Mouse (Mus musculus) forebrain, embryonic 16.5 days (tissue): ENCODE results near the gene Med12. TPM values are rescaled to one million over a fixed set of nuclear protein-coding genes. Genes with fewer than 3 reads are reported as not detected.

Source experiments
- ATAC-seq: fragments of 200-750 bp; cut with Nextera tagmentation; 2 replicates; pipeline ENCODE4 v1.8.0; 2017; ENCODE audit warnings: mild to moderate bottlenecking, moderate library complexity
- H3K27ac ChIP-seq: fragments of 300-500 bp; sonication (generic); 2 replicates; pipeline ENCODE4 v1.5.1; 2014; ENCODE audit warnings: low read length, control low read depth
- H3K27me3 ChIP-seq: fragments of 300-500 bp; sonication (generic); replicated peaks from 2 replicates; pipeline ENCODE4 v1.6.1; 2014; ENCODE audit warnings: low read length; ENCODE audit not compliant: control insufficient read depth, insufficient read depth
- H3K36me3 ChIP-seq: fragments of 300-500 bp; sonication (generic); 2 replicates; pipeline ENCODE4 v1.6.1; 2014; ENCODE audit not compliant: control insufficient read depth, insufficient read depth
- H3K4me1 ChIP-seq: fragments of 300-500 bp; sonication (generic); replicated peaks from 2 replicates; pipeline ENCODE4 v1.6.1; 2014; ENCODE audit warnings: low read length; ENCODE audit not compliant: control insufficient read depth, insufficient read depth
- H3K4me2 ChIP-seq: fragments of 300-500 bp; sonication (generic); 2 replicates; pipeline ENCODE4 v1.6.1; 2014; ENCODE audit warnings: mild to moderate bottlenecking, low read length, control low read depth
- H3K4me3 ChIP-seq: fragments of 300-500 bp; sonication (generic); replicated peaks from 2 replicates; pipeline ENCODE4 v1.5.1; 2014; ENCODE audit warnings: mild to moderate bottlenecking, low read length, control low read depth
- H3K9ac ChIP-seq: fragments of 300-500 bp; sonication (generic); replicated peaks from 2 replicates; pipeline ENCODE4 v1.6.1; 2014; ENCODE audit warnings: low read depth, low read length, control low read depth
- H3K9me3 ChIP-seq: fragments of 300-500 bp; sonication (generic); 2 replicates; pipeline ENCODE4 v1.6.1; 2016; ENCODE audit warnings: low read length; ENCODE audit not compliant: control insufficient read depth
- WGBS: fragments of 180-500 bp; shearing (Covaris S2); extraction: QIAGEN DNeasy Blood & Tissue Kit; methylation state at CpG from one replicate; pipeline ENCODE4 v1.1.7; 2014; 5-methylcytosine and 5-hydroxymethylcytosine counted together
- polyA plus RNA-seq: library from polyadenylated mRNA; unstranded; fragments of >200 nt; fragmentation: Nextera tagmentation; extraction: Ambion mirVana; gene quantifications from 2 replicates; pipeline ENCODE4 v1.2.1, GENCODE M21; 2015

Gene Med12
- 22.9 and 26.9 TPM in 2 replicates for polyA plus RNA-seq

- peak within 1 kb of the TSS; percentile 63 for H3K4me3 ChIP-seq
- no peaks in the 10 kb centered on the region for H3K9me3 ChIP-seq
- no peaks in the 10 kb centered on the region for H3K27me3 ChIP-seq
- no peaks in the 10 kb centered on the region; the same call in 1 of the 2 replicates for H3K36me3 ChIP-seq
- peaks cover 5% of the 10 kb centered on the region; the same call in 1 of the 2 replicates for H3K4me1 ChIP-seq
- peak; percentile 98 for ATAC-seq
- peak within 1 kb of the TSS; percentile 61 for H3K27ac ChIP-seq
- 16% methylated on average over 43 of the region's 54 CpGs for WGBS
- peak within 1 kb of the TSS; percentile 71 for H3K9ac ChIP-seq
- H3K4me2 ChIP-seq = peak within 1 kb of the TSS; percentile 58
These were observed at the start of gene Med12 for GRCm38 (mm10) chrX:101273875-101274738. Gene Med12 (plus strand): TSS chrX:101274030.

GRCm38 (mm10) chrX:101245011-101245410 is 28.8 kb upstream of the Med12 start:
- WGBS = 42% methylated on average over 1 of the region's 1 CpGs
- no peak overlapping the region for H3K4me3 ChIP-seq
- H3K27ac ChIP-seq = no peak overlapping the region
- no peaks in the 10 kb centered on the region for H3K36me3 ChIP-seq
- H3K9me3 ChIP-seq = no peaks in the 10 kb centered on the region
- ATAC-seq = no peak
- H3K4me1 ChIP-seq = no peaks in the 10 kb centered on the region
- no peak overlapping the region for H3K4me2 ChIP-seq
- no peak overlapping the region for H3K9ac ChIP-seq
- no peaks in the 10 kb centered on the region for H3K27me3 ChIP-seq

GRCm38 (mm10) chrX:101253952-101254729 is 19.7 kb upstream of the Med12 start, which contains the start of gene Foxo4:
Gene Foxo4 (plus strand): TSS chrX:101254528.
- Histone ChIP-seq H3K9me3 (no peaks in the 10 kb centered on the region), H3K27ac (no peak within 1 kb of the TSS), H3K9ac (peak within 1 kb of the TSS; percentile 53), H3K36me3 (no peaks in the 10 kb centered on the region), H3K4me2 (peak within 1 kb of the TSS; percentile 71), H3K4me3 (peak within 1 kb of the TSS; percentile 54), H3K27me3 (no peaks in the 10 kb centered on the region), H3K4me1 (peaks cover 5% of the 10 kb centered on the region; the same call in 1 of the 2 replicates)
- ATAC-seq = peak; percentile 96
- WGBS = 23% methylated on average over 46 of the region's 47 CpGs

GRCm38 (mm10) chrX:101254740-101255139 is 19.1 kb upstream of the Med12 start:
- Histone ChIP-seq H3K9ac (peak overlapping the region; percentile 53), H3K27me3 (no peaks in the 10 kb centered on the region), H3K27ac (no peak overlapping the region), H3K4me1 (peaks cover 5% of the 10 kb centered on the region; the same call in 1 of the 2 replicates), H3K4me3 (peak overlapping the region; percentile 54), H3K36me3 (no peaks in the 10 kb centered on the region), H3K4me2 (peak overlapping the region; percentile 71), H3K9me3 (no peaks in the 10 kb centered on the region)
- 18% methylated on average over 25 of the region's 26 CpGs for WGBS
- ATAC-seq = peak; percentile 34

- H3K9ac ChIP-seq = no peak overlapping the region
- H3K36me3 ChIP-seq = no peaks in the 10 kb centered on the region
- H3K4me2 ChIP-seq = no peak overlapping the region
- no peak overlapping the region for H3K4me3 ChIP-seq
- no peaks in the 10 kb centered on the region for H3K27me3 ChIP-seq
- 83% methylated on average over 13 of the region's 13 CpGs for WGBS
- no peaks in the 10 kb centered on the region for H3K9me3 ChIP-seq
- peaks cover 12% of the 10 kb centered on the region for H3K4me1 ChIP-seq
- ATAC-seq = no peak
- no peak overlapping the region for H3K27ac ChIP-seq
These were observed 17.2 kb upstream of the Med12 start for GRCm38 (mm10) chrX:101256603-101257002.

GRCm38 (mm10) chrX:101260441-101261325 is 13.1 kb upstream of the Med12 start:
- no peak overlapping the region for H3K4me2 ChIP-seq
- no peak overlapping the region for H3K9ac ChIP-seq
- H3K4me3 ChIP-seq = no peak overlapping the region
- H3K4me1 ChIP-seq = peaks cover 7% of the 10 kb centered on the region; the same call in 1 of the 2 replicates
- H3K27me3 ChIP-seq = no peaks in the 10 kb centered on the region
- peak overlapping the region; percentile 28; the same call in 1 of the 2 replicates for H3K27ac ChIP-seq
- peak; percentile 47 for ATAC-seq
- no peaks in the 10 kb centered on the region for H3K9me3 ChIP-seq
- 17% methylated on average over 9 of the region's 13 CpGs for WGBS
- H3K36me3 ChIP-seq = no peaks in the 10 kb centered on the region

- no peaks in the 10 kb centered on the region for H3K27me3 ChIP-seq
- no peaks in the 10 kb centered on the region for H3K9me3 ChIP-seq
- 93% methylated on average over 1 of the region's 1 CpGs for WGBS
- ATAC-seq = no peak
- no peak within 1 kb of the TSS for H3K4me3 ChIP-seq
- no peak within 1 kb of the TSS for H3K4me2 ChIP-seq
- no peak within 1 kb of the TSS for H3K9ac ChIP-seq
- H3K27ac ChIP-seq = no peak within 1 kb of the TSS
- no peaks in the 10 kb centered on the region for H3K36me3 ChIP-seq
- H3K4me1 ChIP-seq = peaks cover 7% of the 10 kb centered on the region; the same call in 1 of the 2 replicates
These were observed 9.9 kb upstream of the Med12 start, which contains the start of gene Gm614 for GRCm38 (mm10) chrX:101263892-101264291. Gene Gm614 (minus strand): TSS chrX:101263992.

GRCm38 (mm10) chrX:101266631-101267030 is 7.2 kb upstream of the Med12 start:
- Histone ChIP-seq H3K4me3 (no peak overlapping the region), H3K27ac (no peak overlapping the region), H3K9me3 (no peaks in the 10 kb centered on the region), H3K4me2 (no peak overlapping the region), H3K9ac (no peak overlapping the region), H3K36me3 (no peaks in the 10 kb centered on the region), H3K4me1 (no peaks in the 10 kb centered on the region), H3K27me3 (no peaks in the 10 kb centered on the region)
- 97% methylated on average over 6 of the region's 6 CpGs for WGBS
- no peak for ATAC-seq
